Mouse (Mus musculus): ENCODE measurements around the gene Pik3c2g.
"Not testable (repeated sequence)": the region's sequence is repeated elsewhere in the genome, so short reads cannot be mapped to it uniquely, and the experiment has no call there.

DNA sequence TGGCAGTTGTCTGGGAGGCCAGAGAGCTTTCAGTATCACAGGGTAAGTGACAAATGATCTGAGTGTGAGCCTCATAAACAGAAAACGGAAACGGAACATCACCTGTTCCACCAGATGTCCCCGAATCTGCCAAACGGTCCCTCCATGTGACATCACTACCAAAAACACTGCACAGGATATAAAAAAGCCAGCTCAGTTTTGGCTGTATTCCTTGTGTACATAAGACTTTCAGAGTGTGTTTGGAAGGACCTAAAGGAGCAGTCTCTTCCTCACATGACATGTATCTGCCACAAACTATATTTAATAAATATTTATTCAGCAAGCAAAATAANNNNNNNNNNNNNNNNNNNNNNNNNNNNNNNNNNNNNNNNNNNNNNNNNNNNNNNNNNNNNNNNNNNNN is 350.6 kb downstream of the Pik3c2g start:
- not testable (repeated sequence) for TF ChIP-seq CTCF (IDR thresholded peaks at IDR 0.05; ENCODE audit: extremely low read depth, insufficient read depth, insufficient read length, insufficient replicate concordance); POLR2A (IDR thresholded peaks at IDR 0.05; ENCODE audit: low read depth, low read length)

Data from spleen, adult 2 months (tissue).